Mouse (Mus musculus): ENCODE data around the gene Smyd3. TPM values are rescaled to one million over a fixed set of nuclear protein-coding genes. Genes with fewer than 3 reads are reported as not detected.
A peak's percentile ranks its signal among the peaks of the same experiment; 100 is the strongest.

Smyd3 gene
- polyA plus RNA-seq, 1 experiment from 2014 or later, result 18.2 TPM

DNA sequence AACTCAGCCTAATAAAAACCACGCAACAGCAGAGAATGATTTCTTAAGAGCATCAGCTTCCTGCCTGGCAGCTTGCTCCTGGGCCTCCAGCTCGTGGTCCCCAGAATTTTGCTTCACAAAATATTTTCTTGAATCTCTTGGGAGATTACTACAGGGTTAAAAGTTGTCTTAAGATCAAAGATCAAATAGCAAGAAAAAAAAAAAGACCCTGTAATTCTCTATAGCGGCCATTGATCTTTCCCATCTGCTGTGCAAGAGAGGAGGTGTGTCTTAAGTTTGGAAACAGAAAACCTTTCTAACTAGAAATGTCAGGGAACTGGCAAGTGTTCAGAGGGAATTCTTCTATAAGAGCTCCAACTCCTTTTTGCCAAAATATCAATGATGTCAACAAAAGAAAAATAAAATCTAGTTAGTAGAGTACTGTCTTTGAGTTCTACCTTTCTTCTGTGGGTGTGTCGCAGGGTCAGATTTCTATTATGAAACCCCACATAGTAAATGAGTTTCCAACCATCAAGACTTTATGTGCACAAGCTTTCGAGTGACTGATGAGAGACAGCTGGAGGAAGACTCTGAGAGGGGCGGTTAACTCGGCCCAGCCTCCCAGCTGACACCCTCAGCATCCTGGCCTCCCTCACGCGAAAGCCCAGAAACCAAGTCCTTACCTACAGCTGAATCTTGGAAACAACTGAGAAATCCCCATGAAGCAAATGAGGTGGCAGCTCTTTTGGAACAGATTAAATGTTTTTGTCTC, 59.4 kb downstream of the Smyd3 start:
- peak; percentile 72 for ATAC-seq

DNA sequence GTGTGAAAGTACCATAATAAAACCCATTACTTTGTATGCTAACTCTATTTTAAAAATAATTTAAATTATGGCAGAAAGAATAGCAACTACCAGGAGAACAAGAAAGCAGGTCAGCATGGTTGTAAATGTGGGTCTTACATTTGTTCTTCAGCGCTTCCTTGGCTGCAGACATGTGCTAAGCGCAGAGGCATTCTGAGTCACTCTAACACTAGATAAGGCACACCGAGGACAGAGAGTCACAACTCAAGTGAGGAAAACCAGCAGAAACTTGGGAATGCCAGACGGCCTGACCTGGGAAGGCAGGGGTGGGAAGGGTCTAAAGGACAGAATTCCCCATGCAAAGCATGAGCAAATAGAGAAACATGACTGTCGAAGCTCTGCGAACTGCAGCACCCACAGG, 63.2 kb downstream of the Smyd3 start:
- DNase-seq (ENCODE audit: low spot score) (no peak), ATAC-seq (no peak)
- no peak overlapping the region for H3K4me2 ChIP-seq (ENCODE audit: low read length)
- H3K27ac ChIP-seq (ENCODE audit: low read depth, low read length), result no peak overlapping the region
- peaks cover 7% of the 10 kb centered on the region for H3K4me1 ChIP-seq (ENCODE audit: control insufficient read depth, insufficient read depth, low read length)
- no peak overlapping the region for H3K9ac ChIP-seq (ENCODE audit: low read length)
- H3K36me3 ChIP-seq (ENCODE audit: control insufficient read depth, insufficient read depth, low read length), result no peaks in the 10 kb centered on the region
- no peak overlapping the region for H3K4me3 ChIP-seq (ENCODE audit: low read depth, low read length)
- WGBS, result 96% methylated on average over 6 of the region's 6 CpGs
- H3K27me3 ChIP-seq (replicated peaks; ENCODE audit: control insufficient read depth, insufficient read depth, low read length), result peaks cover 17% of the 10 kb centered on the region
- no peaks in the 10 kb centered on the region for H3K9me3 ChIP-seq (replicated peaks; ENCODE audit: control insufficient read depth, low read length)

More for the DNA sequence above, 59.4 kb downstream of the Smyd3 start:
- no peaks in the 10 kb centered on the region for H3K36me3 ChIP-seq (ENCODE audit: control insufficient read depth, insufficient read depth, low read length)
- peaks cover 17% of the 10 kb centered on the region for H3K27me3 ChIP-seq (replicated peaks; ENCODE audit: control insufficient read depth, insufficient read depth, low read length)
- peak; percentile 44 for DNase-seq (ENCODE audit: low spot score)
- no peak overlapping the region for H3K9ac ChIP-seq (ENCODE audit: low read length)
- peaks cover 7% of the 10 kb centered on the region for H3K4me1 ChIP-seq (ENCODE audit: control insufficient read depth, insufficient read depth, low read length)
- no peaks in the 10 kb centered on the region for H3K9me3 ChIP-seq (replicated peaks; ENCODE audit: control insufficient read depth, low read length)
- WGBS, result 21% methylated on average over 9 of the region's 9 CpGs
- H3K4me3 ChIP-seq (ENCODE audit: low read depth, low read length), result no peak overlapping the region
- H3K4me2 ChIP-seq (ENCODE audit: low read length), result no peak overlapping the region
- H3K27ac ChIP-seq (ENCODE audit: low read depth, low read length), result no peak overlapping the region

DNA sequence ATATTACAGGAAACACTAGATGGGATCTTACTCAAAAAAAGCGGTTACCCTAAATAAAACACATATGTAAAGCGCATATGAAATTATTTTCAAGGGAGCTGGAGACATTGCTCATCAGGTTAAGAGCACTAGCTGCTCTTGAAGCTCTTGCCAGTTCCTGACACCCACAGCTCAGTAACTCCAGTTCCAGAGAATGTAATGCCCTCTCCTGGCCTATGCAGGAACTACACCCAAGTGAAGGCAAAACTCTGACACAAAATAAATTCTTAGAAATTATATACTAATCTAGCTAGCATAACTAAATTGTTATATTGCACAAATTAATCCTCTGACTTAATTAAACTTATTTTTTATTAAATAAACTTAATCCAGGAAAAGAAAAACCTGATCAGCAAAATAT, 66.6 kb downstream of the Smyd3 start:
- Histone ChIP-seq H3K36me3 (ENCODE audit: control insufficient read depth, insufficient read depth, low read length) (no peaks in the 10 kb centered on the region), H3K4me2 (ENCODE audit: low read length) (no peak overlapping the region), H3K4me1 (ENCODE audit: control insufficient read depth, insufficient read depth, low read length) (peaks cover 3% of the 10 kb centered on the region; the same call in 1 of the 2 replicates), H3K9ac (ENCODE audit: low read length) (no peak overlapping the region), H3K27me3 (replicated peaks; ENCODE audit: control insufficient read depth, insufficient read depth, low read length) (peaks cover 22% of the 10 kb centered on the region), H3K27ac (ENCODE audit: low read depth, low read length) (no peak overlapping the region), H3K9me3 (replicated peaks; ENCODE audit: control insufficient read depth, low read length) (no peaks in the 10 kb centered on the region), H3K4me3 (ENCODE audit: low read depth, low read length) (no peak overlapping the region)
- DNase-seq (ENCODE audit: low spot score) (peak; percentile 34), ATAC-seq (no peak)
- 93% methylated on average over 2 of the region's 2 CpGs for WGBS

DNA sequence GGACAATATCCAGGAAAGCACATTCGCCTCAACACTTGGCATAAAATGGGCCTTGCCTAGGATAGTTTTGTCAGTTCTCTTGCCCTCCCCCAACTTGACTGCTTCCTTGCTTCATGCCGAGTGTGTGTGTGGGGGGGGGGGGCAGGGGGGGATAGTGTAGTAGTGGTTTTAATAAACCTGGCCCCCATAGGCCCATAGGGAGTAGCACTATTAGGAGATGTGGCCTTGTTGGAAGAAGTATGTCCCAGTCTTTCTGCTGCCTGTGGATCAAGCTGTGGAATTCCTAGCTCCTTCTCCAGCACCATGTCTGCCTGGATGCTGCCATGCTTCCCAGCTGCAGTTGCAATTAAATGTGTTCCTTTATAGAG, 71.0 kb downstream of the Smyd3 start:
- H3K4me2 ChIP-seq (ENCODE audit: low read length), result no peak overlapping the region
- no peaks in the 10 kb centered on the region for H3K9me3 ChIP-seq (replicated peaks; ENCODE audit: control insufficient read depth, low read length)
- 0 out of 2 replicates have a peak, but pooled peaks have one; percentile 38 for ATAC-seq
- H3K27me3 ChIP-seq (replicated peaks; ENCODE audit: control insufficient read depth, insufficient read depth, low read length), result peaks cover 18% of the 10 kb centered on the region
- H3K27ac ChIP-seq (ENCODE audit: low read depth, low read length), result no peak overlapping the region
- H3K9ac ChIP-seq (ENCODE audit: low read length), result no peak overlapping the region
- DNase-seq (ENCODE audit: low spot score), result no peak
- H3K36me3 ChIP-seq (ENCODE audit: control insufficient read depth, insufficient read depth, low read length), result no peaks in the 10 kb centered on the region
- no peak overlapping the region for H3K4me3 ChIP-seq (ENCODE audit: low read depth, low read length)
- peaks cover 4% of the 10 kb centered on the region; the same call in 1 of the 2 replicates for H3K4me1 ChIP-seq (ENCODE audit: control insufficient read depth, insufficient read depth, low read length)
- 23% methylated on average over 2 of the region's 2 CpGs for WGBS

DNA sequence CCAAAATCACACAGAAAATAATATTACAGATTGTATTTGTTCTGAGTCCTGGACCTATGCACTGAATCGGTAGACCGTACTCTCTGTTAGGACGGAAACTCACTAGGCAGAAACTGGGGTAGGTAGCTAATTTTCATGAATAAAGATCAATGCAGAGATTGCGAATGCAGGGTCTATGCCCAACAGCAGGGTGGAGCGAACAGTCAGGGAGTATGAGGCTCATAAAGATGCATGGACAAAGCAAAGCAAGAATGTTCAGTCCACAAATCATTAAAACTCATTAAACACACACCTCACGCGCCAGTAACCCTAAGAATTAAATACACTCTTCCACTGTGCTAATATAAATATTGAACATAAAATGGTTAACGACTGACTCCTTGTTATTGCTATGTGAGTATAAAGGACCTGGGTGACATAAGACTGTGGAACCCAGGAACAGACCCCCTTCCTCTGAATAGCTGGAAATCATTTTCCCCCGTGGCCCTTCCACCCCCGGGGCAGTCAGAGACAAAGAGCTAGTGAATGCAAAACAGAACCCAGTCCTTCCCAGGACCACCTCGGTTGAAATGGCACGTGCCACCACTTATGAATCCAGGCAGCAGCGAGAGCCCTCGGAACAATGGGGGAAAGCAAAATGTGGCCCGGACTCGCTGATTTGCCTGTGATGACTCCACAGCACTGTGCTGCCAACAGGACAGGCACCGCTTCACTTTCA, 71.6 kb downstream of the Smyd3 start:
- peaks cover 4% of the 10 kb centered on the region; the same call in 1 of the 2 replicates for H3K4me1 ChIP-seq (ENCODE audit: control insufficient read depth, insufficient read depth, low read length)
- 15% methylated on average over 17 of the region's 17 CpGs for WGBS
- no peaks in the 10 kb centered on the region for H3K36me3 ChIP-seq (ENCODE audit: control insufficient read depth, insufficient read depth, low read length)
- ATAC-seq (peak; percentile 72), DNase-seq (ENCODE audit: low spot score) (peak; percentile 71)
- H3K27ac ChIP-seq (ENCODE audit: low read depth, low read length), result no peak overlapping the region
- H3K27me3 ChIP-seq (replicated peaks; ENCODE audit: control insufficient read depth, insufficient read depth, low read length), result peaks cover 18% of the 10 kb centered on the region
- no peaks in the 10 kb centered on the region for H3K9me3 ChIP-seq (replicated peaks; ENCODE audit: control insufficient read depth, low read length)
- H3K4me3 ChIP-seq (ENCODE audit: low read depth, low read length), result no peak overlapping the region
- no peak overlapping the region for H3K9ac ChIP-seq (ENCODE audit: low read length)
- 0 out of 2 replicates have a peak overlapping the region, but pooled peaks have one; percentile 7 for H3K4me2 ChIP-seq (ENCODE audit: low read length)

DNA sequence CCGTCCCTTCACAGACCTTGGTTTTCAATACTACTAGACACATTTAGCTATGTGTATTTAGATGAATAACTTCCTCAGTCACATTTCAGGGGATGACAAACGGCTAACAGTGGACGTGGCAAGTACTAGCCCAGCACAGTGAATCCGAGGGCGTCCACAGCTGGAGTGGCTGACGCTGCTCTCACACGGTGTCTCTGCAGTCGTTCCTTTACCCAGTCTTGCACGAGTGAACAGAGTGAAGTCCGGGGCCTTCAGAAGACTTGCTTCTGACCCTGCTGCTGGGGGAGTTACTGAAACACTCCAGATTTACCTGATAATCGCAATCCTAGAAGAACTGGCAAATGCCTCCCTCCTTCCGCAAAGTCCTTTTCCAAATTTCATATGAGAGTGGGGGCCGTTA, 74.0 kb downstream of the Smyd3 start:
- peaks cover 14% of the 10 kb centered on the region for H3K27me3 ChIP-seq (replicated peaks; ENCODE audit: control insufficient read depth, insufficient read depth, low read length)
- no peak overlapping the region for H3K27ac ChIP-seq (ENCODE audit: low read depth, low read length)
- no peak overlapping the region for H3K4me3 ChIP-seq (ENCODE audit: low read depth, low read length)
- 91% methylated on average over 13 of the region's 13 CpGs for WGBS
- no peak overlapping the region for H3K4me2 ChIP-seq (ENCODE audit: low read length)
- no peak for ATAC-seq
- no peaks in the 10 kb centered on the region for H3K9me3 ChIP-seq (replicated peaks; ENCODE audit: control insufficient read depth, low read length)
- no peak overlapping the region for H3K9ac ChIP-seq (ENCODE audit: low read length)
- H3K36me3 ChIP-seq (ENCODE audit: control insufficient read depth, insufficient read depth, low read length), result no peaks in the 10 kb centered on the region
- H3K4me1 ChIP-seq (ENCODE audit: control insufficient read depth, insufficient read depth, low read length), result peaks cover 4% of the 10 kb centered on the region; the same call in 1 of the 2 replicates
- no peak for DNase-seq (ENCODE audit: low spot score)

DNA sequence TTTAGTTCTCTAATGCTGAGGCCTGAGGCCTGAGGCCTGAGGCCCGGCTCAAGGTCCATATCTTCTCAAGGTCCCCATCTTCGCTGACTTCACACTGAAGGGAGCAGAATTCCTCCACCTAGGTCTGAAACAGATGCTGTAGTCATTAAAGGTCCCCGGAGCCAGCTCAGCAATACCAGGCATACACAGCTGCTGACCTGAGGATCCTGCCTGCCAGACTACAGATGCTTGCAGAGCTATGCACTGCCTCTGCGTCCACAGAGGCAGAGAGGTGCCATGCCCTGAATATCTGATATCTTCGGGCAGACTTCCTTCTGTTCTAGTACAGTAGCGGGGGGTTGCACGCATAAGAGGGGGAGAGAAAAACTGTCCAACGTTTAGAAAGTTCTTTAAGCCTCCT, 74.4 kb downstream of the Smyd3 start:
- H3K4me1 ChIP-seq (ENCODE audit: control insufficient read depth, insufficient read depth, low read length), result peaks cover 4% of the 10 kb centered on the region; the same call in 1 of the 2 replicates
- no peaks in the 10 kb centered on the region for H3K9me3 ChIP-seq (replicated peaks; ENCODE audit: control insufficient read depth, low read length)
- 87% methylated on average over 8 of the region's 8 CpGs for WGBS
- no peak overlapping the region for H3K4me2 ChIP-seq (ENCODE audit: low read length)
- no peaks in the 10 kb centered on the region for H3K36me3 ChIP-seq (ENCODE audit: control insufficient read depth, insufficient read depth, low read length)
- ATAC-seq (no peak), DNase-seq (ENCODE audit: low spot score) (no peak)
- H3K4me3 ChIP-seq (ENCODE audit: low read depth, low read length), result no peak overlapping the region
- H3K9ac ChIP-seq (ENCODE audit: low read length), result no peak overlapping the region
- H3K27ac ChIP-seq (ENCODE audit: low read depth, low read length), result no peak overlapping the region
- H3K27me3 ChIP-seq (replicated peaks; ENCODE audit: control insufficient read depth, insufficient read depth, low read length), result peaks cover 14% of the 10 kb centered on the region

DNA sequence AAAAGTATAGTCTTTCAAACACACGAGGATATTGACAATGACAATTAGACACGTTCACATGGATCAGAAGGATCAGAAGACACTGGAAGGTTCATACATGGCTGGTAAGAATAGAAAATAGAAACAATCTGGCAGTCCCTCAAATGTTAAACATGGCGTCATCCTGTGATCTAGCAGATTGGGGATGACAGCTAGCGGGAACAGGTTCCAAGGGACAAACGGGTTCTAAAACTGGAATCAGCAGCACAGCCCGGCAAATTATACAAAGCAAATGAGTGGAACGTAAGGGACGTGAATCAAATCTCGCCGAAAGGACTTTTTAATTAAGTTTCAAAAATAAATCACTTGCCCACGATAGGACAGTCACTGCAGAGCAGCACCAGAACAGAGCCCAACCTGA, 81.2 kb downstream of the Smyd3 start:
- Histone ChIP-seq H3K4me1 (ENCODE audit: control insufficient read depth, insufficient read depth, low read length) (no peaks in the 10 kb centered on the region), H3K9me3 (replicated peaks; ENCODE audit: control insufficient read depth, low read length) (no peaks in the 10 kb centered on the region), H3K4me2 (ENCODE audit: low read length) (no peak overlapping the region), H3K36me3 (ENCODE audit: control insufficient read depth, insufficient read depth, low read length) (no peaks in the 10 kb centered on the region), H3K27me3 (replicated peaks; ENCODE audit: control insufficient read depth, insufficient read depth, low read length) (no peaks in the 10 kb centered on the region), H3K27ac (ENCODE audit: low read depth, low read length) (no peak overlapping the region), H3K4me3 (ENCODE audit: low read depth, low read length) (no peak overlapping the region), H3K9ac (ENCODE audit: low read length) (no peak overlapping the region)
- WGBS, result 89% methylated on average over 11 of the region's 11 CpGs
- ATAC-seq (no peak), DNase-seq (ENCODE audit: low spot score) (peak; percentile 14)

All from forebrain, embryonic 14.5 days (tissue).